Mouse (Mus musculus): Measurements from ENCODE around the gene Acer2. TPM values are rescaled to one million over a fixed set of nuclear protein-coding genes. Genes with fewer than 3 reads are reported as not detected.

Gene Acer2
- polyA plus RNA-seq, 1 experiment from 2014 or later: 24.6 TPM

GRCm38 (mm10) chr4:86884945-86885344 is 10.7 kb downstream of the Acer2 start:
- Histone ChIP-seq H3K36me3 (replicated peaks; ENCODE audit: control insufficient read depth, insufficient read depth) (no peaks in the 10 kb centered on the region), H3K4me2 (replicated peaks) (no peak overlapping the region), H3K4me1 (replicated peaks; ENCODE audit: control insufficient read depth, insufficient read depth, low read length) (no peaks in the 10 kb centered on the region), H3K9ac (no peak overlapping the region), H3K9me3 (ENCODE audit: control insufficient read depth, low read length) (no peaks in the 10 kb centered on the region), H3K4me3 (replicated peaks; ENCODE audit: low read length) (no peak overlapping the region), H3K27me3 (ENCODE audit: control insufficient read depth, insufficient read depth, low read length) (no peaks in the 10 kb centered on the region), H3K27ac (no peak overlapping the region)
- no peak for ATAC-seq (ENCODE audit: low FRiP score)
- DNase-seq (ENCODE audit: low spot score): no peak
- WGBS: 43% methylated on average over 4 of the region's 4 CpGs

GRCm38 (mm10) chr4:86885790-86886159 is 11.6 kb downstream of the Acer2 start:
- peak overlapping the region; percentile 34 for H3K4me2 ChIP-seq (replicated peaks)
- H3K36me3 ChIP-seq (replicated peaks; ENCODE audit: control insufficient read depth, insufficient read depth): no peaks in the 10 kb centered on the region
- no peaks in the 10 kb centered on the region for H3K4me1 ChIP-seq (replicated peaks; ENCODE audit: control insufficient read depth, insufficient read depth, low read length)
- H3K27ac ChIP-seq: no peak overlapping the region
- H3K27me3 ChIP-seq (ENCODE audit: control insufficient read depth, insufficient read depth, low read length): no peaks in the 10 kb centered on the region
- DNase-seq (ENCODE audit: low spot score) (no peak), ATAC-seq (ENCODE audit: low FRiP score) (no peak)
- no peak overlapping the region for H3K9ac ChIP-seq
- H3K9me3 ChIP-seq (ENCODE audit: control insufficient read depth, low read length): no peaks in the 10 kb centered on the region
- no peak overlapping the region for H3K4me3 ChIP-seq (replicated peaks; ENCODE audit: low read length)
- WGBS: 61% methylated on average over 12 of the region's 12 CpGs

GRCm38 (mm10) chr4:86886160-86886878 is 12.1 kb downstream of the Acer2 start:
- H3K27me3 ChIP-seq (ENCODE audit: control insufficient read depth, insufficient read depth, low read length): no peaks in the 10 kb centered on the region
- no peak overlapping the region for H3K4me3 ChIP-seq (replicated peaks; ENCODE audit: low read length)
- H3K27ac ChIP-seq: no peak overlapping the region
- H3K4me1 ChIP-seq (replicated peaks; ENCODE audit: control insufficient read depth, insufficient read depth, low read length): no peaks in the 10 kb centered on the region
- peak overlapping the region; percentile 34 for H3K4me2 ChIP-seq (replicated peaks)
- H3K9ac ChIP-seq: no peak overlapping the region
- no peaks in the 10 kb centered on the region for H3K36me3 ChIP-seq (replicated peaks; ENCODE audit: control insufficient read depth, insufficient read depth)
- ATAC-seq (ENCODE audit: low FRiP score) (no peak), DNase-seq (ENCODE audit: low spot score) (no peak)
- 52% methylated on average over 18 of the region's 18 CpGs for WGBS
- H3K9me3 ChIP-seq (ENCODE audit: control insufficient read depth, low read length): no peaks in the 10 kb centered on the region

GRCm38 (mm10) chr4:86887879-86888278 is 13.7 kb downstream of the Acer2 start:
- Histone ChIP-seq H3K27ac (no peak overlapping the region), H3K27me3 (ENCODE audit: control insufficient read depth, insufficient read depth, low read length) (no peaks in the 10 kb centered on the region), H3K4me2 (replicated peaks) (no peak overlapping the region), H3K9ac (no peak overlapping the region), H3K36me3 (replicated peaks; ENCODE audit: control insufficient read depth, insufficient read depth) (no peaks in the 10 kb centered on the region), H3K4me3 (replicated peaks; ENCODE audit: low read length) (no peak overlapping the region), H3K4me1 (replicated peaks; ENCODE audit: control insufficient read depth, insufficient read depth, low read length) (no peaks in the 10 kb centered on the region), H3K9me3 (ENCODE audit: control insufficient read depth, low read length) (no peaks in the 10 kb centered on the region)
- 69% methylated on average over 5 of the region's 5 CpGs for WGBS
- DNase-seq (ENCODE audit: low spot score) (no peak), ATAC-seq (ENCODE audit: low FRiP score) (no peak)

GRCm38 (mm10) chr4:86897411-86897810 is 23.2 kb downstream of the Acer2 start:
- H3K27ac ChIP-seq: no peak overlapping the region
- no peak overlapping the region for H3K4me3 ChIP-seq (replicated peaks; ENCODE audit: low read length)
- no peak for ATAC-seq (ENCODE audit: low FRiP score)
- H3K4me2 ChIP-seq (replicated peaks): no peak overlapping the region
- no peaks in the 10 kb centered on the region for H3K9me3 ChIP-seq (ENCODE audit: control insufficient read depth, low read length)
- no peak for DNase-seq (ENCODE audit: low spot score)
- H3K9ac ChIP-seq: no peak overlapping the region
- WGBS: 80% methylated on average over 7 of the region's 7 CpGs
- no peaks in the 10 kb centered on the region for H3K36me3 ChIP-seq (replicated peaks; ENCODE audit: control insufficient read depth, insufficient read depth)
- no peaks in the 10 kb centered on the region for H3K4me1 ChIP-seq (replicated peaks; ENCODE audit: control insufficient read depth, insufficient read depth, low read length)
- H3K27me3 ChIP-seq (ENCODE audit: control insufficient read depth, insufficient read depth, low read length): no peaks in the 10 kb centered on the region

GRCm38 (mm10) chr4:86898791-86899474 is 24.7 kb downstream of the Acer2 start:
- DNase-seq (ENCODE audit: low spot score) (no peak), ATAC-seq (ENCODE audit: low FRiP score) (no peak)
- H3K4me3 ChIP-seq (replicated peaks; ENCODE audit: low read length): no peak overlapping the region
- H3K9ac ChIP-seq: no peak overlapping the region
- H3K27me3 ChIP-seq (ENCODE audit: control insufficient read depth, insufficient read depth, low read length): no peaks in the 10 kb centered on the region
- no peaks in the 10 kb centered on the region for H3K36me3 ChIP-seq (replicated peaks; ENCODE audit: control insufficient read depth, insufficient read depth)
- H3K4me2 ChIP-seq (replicated peaks): no peak overlapping the region
- no peaks in the 10 kb centered on the region for H3K9me3 ChIP-seq (ENCODE audit: control insufficient read depth, low read length)
- no peak overlapping the region for H3K27ac ChIP-seq
- WGBS: 53% methylated on average over 14 of the region's 14 CpGs
- H3K4me1 ChIP-seq (replicated peaks; ENCODE audit: control insufficient read depth, insufficient read depth, low read length): no peaks in the 10 kb centered on the region

- ATAC-seq (ENCODE audit: low FRiP score) (no peak), DNase-seq (ENCODE audit: low spot score) (no peak)
- Histone ChIP-seq H3K4me3 (replicated peaks; ENCODE audit: low read length) (no peak overlapping the region), H3K36me3 (replicated peaks; ENCODE audit: control insufficient read depth, insufficient read depth) (no peaks in the 10 kb centered on the region), H3K27ac (no peak overlapping the region), H3K27me3 (ENCODE audit: control insufficient read depth, insufficient read depth, low read length) (no peaks in the 10 kb centered on the region), H3K9ac (no peak overlapping the region), H3K4me2 (replicated peaks) (no peak overlapping the region), H3K4me1 (replicated peaks; ENCODE audit: control insufficient read depth, insufficient read depth, low read length) (no peaks in the 10 kb centered on the region), H3K9me3 (ENCODE audit: control insufficient read depth, low read length) (no peaks in the 10 kb centered on the region)
- 60% methylated on average over 6 of the region's 6 CpGs for WGBS
Observed at GRCm38 (mm10) chr4:86902351-86902750, 28.2 kb downstream of the Acer2 start.

GRCm38 (mm10) chr4:86904969-86905368 is 30.8 kb downstream of the Acer2 start:
- no peak for ATAC-seq (ENCODE audit: low FRiP score)
- Histone ChIP-seq H3K27ac (no peak overlapping the region), H3K9ac (no peak overlapping the region), H3K36me3 (replicated peaks; ENCODE audit: control insufficient read depth, insufficient read depth) (no peaks in the 10 kb centered on the region), H3K4me3 (replicated peaks; ENCODE audit: low read length) (no peak overlapping the region), H3K27me3 (ENCODE audit: control insufficient read depth, insufficient read depth, low read length) (no peaks in the 10 kb centered on the region), H3K4me2 (replicated peaks) (no peak overlapping the region), H3K4me1 (replicated peaks; ENCODE audit: control insufficient read depth, insufficient read depth, low read length) (no peaks in the 10 kb centered on the region), H3K9me3 (ENCODE audit: control insufficient read depth, low read length) (no peaks in the 10 kb centered on the region)
- no peak for DNase-seq (ENCODE audit: low spot score)
- WGBS: 35% methylated on average over 3 of the region's 3 CpGs

- DNase-seq (ENCODE audit: low spot score) (no peak), ATAC-seq (ENCODE audit: low FRiP score) (no peak)
- H3K9me3 ChIP-seq (ENCODE audit: control insufficient read depth, low read length): no peaks in the 10 kb centered on the region
- H3K36me3 ChIP-seq (replicated peaks; ENCODE audit: control insufficient read depth, insufficient read depth): no peaks in the 10 kb centered on the region
- H3K4me1 ChIP-seq (replicated peaks; ENCODE audit: control insufficient read depth, insufficient read depth, low read length): no peaks in the 10 kb centered on the region
- no peak overlapping the region for H3K9ac ChIP-seq
- WGBS: 72% methylated on average over 1 of the region's 1 CpGs
- no peak overlapping the region for H3K4me3 ChIP-seq (replicated peaks; ENCODE audit: low read length)
- no peak overlapping the region for H3K27ac ChIP-seq
- H3K4me2 ChIP-seq (replicated peaks): no peak overlapping the region
- H3K27me3 ChIP-seq (ENCODE audit: control insufficient read depth, insufficient read depth, low read length): no peaks in the 10 kb centered on the region
Observed at GRCm38 (mm10) chr4:86905869-86906268, 31.7 kb downstream of the Acer2 start.

Measured in hindbrain, embryonic 14.5 days (tissue).